Mouse (Mus musculus) embryonic facial prominence, embryonic 12.5 days (tissue): ENCODE measurements around the gene Macrod2. TPM values are rescaled to one million over a fixed set of nuclear protein-coding genes. Genes with fewer than 3 reads are reported as not detected.

ENCODE experiments used
- ATAC-seq: fragments of 200-750 bp; cut with Nextera tagmentation; 2 replicates; pipeline ENCODE4 v1.8.0; 2017; ENCODE audit not compliant: insufficient number of reproducible peaks, insufficient read depth, low FRiP score, low TSS enrichment
- H3K27ac ChIP-seq: fragments of 300-500 bp; sonication (generic); 2 replicates; pipeline ENCODE4 v1.5.1; 2016; ENCODE audit warnings: mild to moderate bottlenecking
- H3K27me3 ChIP-seq: fragments of 300-500 bp; sonication (generic); 2 replicates; pipeline ENCODE4 v1.6.1; 2016; ENCODE audit warnings: mild to moderate bottlenecking, moderate library complexity
- H3K36me3 ChIP-seq: fragments of 300-500 bp; sonication (generic); 2 replicates; pipeline ENCODE4 v1.6.1; 2016; ENCODE audit warnings: mild to moderate bottlenecking
- H3K4me1 ChIP-seq: fragments of 300-500 bp; sonication (generic); 2 replicates; pipeline ENCODE4 v1.6.1; 2016
- H3K4me2 ChIP-seq: fragments of 300-500 bp; sonication (generic); replicated peaks from 2 replicates; pipeline ENCODE4 v1.6.1; 2016; ENCODE audit warnings: mild to moderate bottlenecking, moderate library complexity
- H3K4me3 ChIP-seq: fragments of 300-500 bp; sonication (generic); 2 replicates; pipeline ENCODE4 v1.5.1; 2016; ENCODE audit warnings: mild to moderate bottlenecking
- H3K9ac ChIP-seq: fragments of 300-500 bp; sonication (generic); 2 replicates; pipeline ENCODE4 v1.6.1; 2016; ENCODE audit warnings: mild to moderate bottlenecking, moderate library complexity
- H3K9me3 ChIP-seq: fragments of 300-500 bp; sonication (generic); 2 replicates; pipeline ENCODE4 v1.6.1; 2016; ENCODE audit warnings: mild to moderate bottlenecking, moderate library complexity
- WGBS: fragments of 180-500 bp; shearing (Covaris S2); methylation state at CpG from one replicate; pipeline ENCODE4 v1.1.7; 2016; 5-methylcytosine and 5-hydroxymethylcytosine counted together
- polyA plus RNA-seq: library from polyadenylated mRNA; unstranded; fragments of >200 nt; fragmentation: Nextera tagmentation; extraction: Ambion mirVana; gene quantifications from 2 replicates; pipeline ENCODE4 v1.2.1, GENCODE M21; 2016

The Macrod2 gene
- polyA plus RNA-seq, 1 experiment from 2014 or later: 39.6 TPM

- no peak overlapping the region for H3K27ac ChIP-seq
- H3K4me3 ChIP-seq: no peak overlapping the region
- no peaks in the 10 kb centered on the region for H3K4me1 ChIP-seq
- WGBS: 82% methylated on average over 3 of the region's 3 CpGs
- no peak overlapping the region for H3K9ac ChIP-seq
- H3K27me3 ChIP-seq: no peaks in the 10 kb centered on the region
- no peak for ATAC-seq
- H3K9me3 ChIP-seq: peaks cover 7% of the 10 kb centered on the region; the same call in 1 of the 2 replicates
- H3K4me2 ChIP-seq: no peak overlapping the region
- no peaks in the 10 kb centered on the region for H3K36me3 ChIP-seq
Observed at GRCm38 (mm10) chr2:141697541-141697940, 1302.4 kb downstream of the Macrod2 start.

- H3K4me3 ChIP-seq: no peak overlapping the region
- 83% methylated on average over 4 of the region's 4 CpGs for WGBS
- peaks cover 7% of the 10 kb centered on the region; the same call in 1 of the 2 replicates for H3K9me3 ChIP-seq
- no peak overlapping the region for H3K4me2 ChIP-seq
- no peak overlapping the region for H3K27ac ChIP-seq
- no peaks in the 10 kb centered on the region for H3K36me3 ChIP-seq
- no peak overlapping the region for H3K9ac ChIP-seq
- H3K4me1 ChIP-seq: no peaks in the 10 kb centered on the region
- no peaks in the 10 kb centered on the region for H3K27me3 ChIP-seq
- no peak for ATAC-seq
Observed at GRCm38 (mm10) chr2:141698320-141698719, 1303.2 kb downstream of the Macrod2 start.

GRCm38 (mm10) chr2:141700759-141701452 lies 1305.8 kb downstream of the Macrod2 start:
- Histone ChIP-seq H3K4me3 (no peak overlapping the region), H3K9me3 (no peaks in the 10 kb centered on the region), H3K4me1 (no peaks in the 10 kb centered on the region), H3K36me3 (no peaks in the 10 kb centered on the region), H3K9ac (no peak overlapping the region), H3K27me3 (no peaks in the 10 kb centered on the region), H3K4me2 (no peak overlapping the region), H3K27ac (no peak overlapping the region)
- no peak for ATAC-seq
- 46% methylated on average over 7 of the region's 7 CpGs for WGBS

GRCm38 (mm10) chr2:141711785-141712184 lies 1316.7 kb downstream of the Macrod2 start:
- no peaks in the 10 kb centered on the region for H3K36me3 ChIP-seq
- no peaks in the 10 kb centered on the region for H3K4me1 ChIP-seq
- no peak for ATAC-seq
- H3K4me2 ChIP-seq: no peak overlapping the region
- no peak overlapping the region for H3K9ac ChIP-seq
- no peak overlapping the region for H3K4me3 ChIP-seq
- no peaks in the 10 kb centered on the region for H3K27me3 ChIP-seq
- 95% methylated on average over 2 of the region's 2 CpGs for WGBS
- no peak overlapping the region for H3K27ac ChIP-seq
- H3K9me3 ChIP-seq: no peaks in the 10 kb centered on the region

- H3K9ac ChIP-seq: no peak overlapping the region
- H3K4me1 ChIP-seq: no peaks in the 10 kb centered on the region
- no peaks in the 10 kb centered on the region for H3K36me3 ChIP-seq
- 77% methylated on average over 4 of the region's 4 CpGs for WGBS
- no peaks in the 10 kb centered on the region for H3K9me3 ChIP-seq
- no peak overlapping the region for H3K4me2 ChIP-seq
- H3K4me3 ChIP-seq: no peak overlapping the region
- no peak for ATAC-seq
- no peaks in the 10 kb centered on the region for H3K27me3 ChIP-seq
- H3K27ac ChIP-seq: no peak overlapping the region
Observed at GRCm38 (mm10) chr2:141712265-141712664, 1317.2 kb downstream of the Macrod2 start.

- Histone ChIP-seq H3K27ac (no peak overlapping the region), H3K27me3 (no peaks in the 10 kb centered on the region), H3K4me2 (no peak overlapping the region), H3K9me3 (no peaks in the 10 kb centered on the region), H3K36me3 (no peaks in the 10 kb centered on the region), H3K4me1 (no peaks in the 10 kb centered on the region), H3K9ac (no peak overlapping the region), H3K4me3 (no peak overlapping the region)
- 81% methylated on average over 3 of the region's 3 CpGs for WGBS
- no peak for ATAC-seq
Observed at GRCm38 (mm10) chr2:141715061-141715460, 1320.0 kb downstream of the Macrod2 start.

- Histone ChIP-seq H3K4me1 (no peaks in the 10 kb centered on the region), H3K27ac (no peak overlapping the region), H3K9ac (no peak overlapping the region), H3K4me2 (no peak overlapping the region), H3K27me3 (no peaks in the 10 kb centered on the region), H3K9me3 (no peaks in the 10 kb centered on the region), H3K36me3 (no peaks in the 10 kb centered on the region), H3K4me3 (no peak overlapping the region)
- 88% methylated on average over 3 of the region's 3 CpGs for WGBS
- ATAC-seq: no peak
Observed at GRCm38 (mm10) chr2:141722531-141722930, 1327.4 kb downstream of the Macrod2 start.

GRCm38 (mm10) chr2:141728998-141729397 lies 1333.9 kb downstream of the Macrod2 start:
- Histone ChIP-seq H3K9ac (no peak overlapping the region), H3K4me1 (peaks cover 6% of the 10 kb centered on the region), H3K9me3 (no peaks in the 10 kb centered on the region), H3K36me3 (no peaks in the 10 kb centered on the region), H3K4me3 (no peak overlapping the region), H3K4me2 (no peak overlapping the region), H3K27ac (no peak overlapping the region), H3K27me3 (no peaks in the 10 kb centered on the region)
- 43% methylated on average over 4 of the region's 4 CpGs for WGBS
- no peak for ATAC-seq

GRCm38 (mm10) chr2:141736685-141737456 lies 1341.8 kb downstream of the Macrod2 start:
- H3K4me1 ChIP-seq: no peaks in the 10 kb centered on the region
- H3K9ac ChIP-seq: no peak overlapping the region
- H3K9me3 ChIP-seq: no peaks in the 10 kb centered on the region
- H3K27ac ChIP-seq: no peak overlapping the region
- WGBS: 90% methylated on average over 5 of the region's 5 CpGs
- no peak for ATAC-seq
- no peak overlapping the region for H3K4me3 ChIP-seq
- no peak overlapping the region for H3K4me2 ChIP-seq
- no peaks in the 10 kb centered on the region for H3K27me3 ChIP-seq
- H3K36me3 ChIP-seq: no peaks in the 10 kb centered on the region

GRCm38 (mm10) chr2:141738702-141739101 lies 1343.6 kb downstream of the Macrod2 start:
- H3K4me2 ChIP-seq: no peak overlapping the region
- H3K4me3 ChIP-seq: no peak overlapping the region
- ATAC-seq: no peak
- no peaks in the 10 kb centered on the region for H3K36me3 ChIP-seq
- no peaks in the 10 kb centered on the region for H3K27me3 ChIP-seq
- no peak overlapping the region for H3K9ac ChIP-seq
- H3K4me1 ChIP-seq: no peaks in the 10 kb centered on the region
- no peaks in the 10 kb centered on the region for H3K9me3 ChIP-seq
- 88% methylated on average over 1 of the region's 1 CpGs for WGBS
- no peak overlapping the region for H3K27ac ChIP-seq

- no peak for ATAC-seq
- WGBS: 77% methylated on average over 5 of the region's 5 CpGs
- H3K4me3 ChIP-seq: no peak overlapping the region
Observed at GRCm38 (mm10) chr2:141740318-141740717, 1345.2 kb downstream of the Macrod2 start.

GRCm38 (mm10) chr2:141800236-141800635 lies 1405.1 kb downstream of the Macrod2 start:
- Histone ChIP-seq H3K27me3 (no peaks in the 10 kb centered on the region), H3K4me1 (no peaks in the 10 kb centered on the region), H3K4me2 (no peak overlapping the region), H3K36me3 (no peaks in the 10 kb centered on the region), H3K9ac (no peak overlapping the region), H3K4me3 (no peak overlapping the region), H3K9me3 (no peaks in the 10 kb centered on the region), H3K27ac (no peak overlapping the region)
- no peak for ATAC-seq
- WGBS: 38% methylated on average over 4 of the region's 4 CpGs

More at GRCm38 (mm10) chr2:141740318-141740717, 1345.2 kb downstream of the Macrod2 start:
- Histone ChIP-seq H3K4me1 (no peaks in the 10 kb centered on the region), H3K4me2 (no peak overlapping the region), H3K9ac (no peak overlapping the region), H3K9me3 (no peaks in the 10 kb centered on the region), H3K36me3 (no peaks in the 10 kb centered on the region), H3K27ac (no peak overlapping the region), H3K27me3 (no peaks in the 10 kb centered on the region)
